Mouse (Mus musculus) layer of hippocampus, adult 11-12 months (tissue): ENCODE data around the gene Slc29a1.
A peak's percentile ranks its signal among the peaks of the same experiment; 100 is the strongest.

Experiments
- DNase-seq: peaks from one replicate; pipeline ENCODE4 v3.0.0; 2022; ENCODE audit warnings: low spot score

The Slc29a1 gene

GRCm38 (mm10) chr17:45589844-45590243 is 9.6 kb downstream of the Slc29a1 start:
- no peak for DNase-seq

- no peak for DNase-seq
Measured at GRCm38 (mm10) chr17:45589236-45589635, 10.2 kb downstream of the Slc29a1 start.

- no peak for DNase-seq
Measured at GRCm38 (mm10) chr17:45588370-45588769, 11.0 kb downstream of the Slc29a1 start.

GRCm38 (mm10) chr17:45586449-45586837 is 13.0 kb downstream of the Slc29a1 start:
- no peak for DNase-seq

GRCm38 (mm10) chr17:45585725-45586448 is 13.5 kb downstream of the Slc29a1 start:
- no peak for DNase-seq

GRCm38 (mm10) chr17:45584939-45585678 is 14.3 kb downstream of the Slc29a1 start:
- DNase-seq: peak; percentile 84

- DNase-seq: peak; percentile 74
Measured at GRCm38 (mm10) chr17:45584096-45584896, 15.1 kb downstream of the Slc29a1 start.

GRCm38 (mm10) chr17:45582715-45583355 is 16.6 kb downstream of the Slc29a1 start:
- DNase-seq: no peak

- no peak for DNase-seq
Measured at GRCm38 (mm10) chr17:45582188-45582587, 17.2 kb downstream of the Slc29a1 start.

GRCm38 (mm10) chr17:45581567-45581983 is 17.8 kb downstream of the Slc29a1 start:
- peak; percentile 74 for DNase-seq

- no peak for DNase-seq
Measured at GRCm38 (mm10) chr17:45580958-45581477, 18.4 kb downstream of the Slc29a1 start.

- DNase-seq: no peak
Measured at GRCm38 (mm10) chr17:45579554-45579953, 19.9 kb downstream of the Slc29a1 start.

GRCm38 (mm10) chr17:45578843-45579242 is 20.6 kb downstream of the Slc29a1 start:
- DNase-seq: no peak

- no peak for DNase-seq
Measured at GRCm38 (mm10) chr17:45578242-45578641, 21.2 kb downstream of the Slc29a1 start.

- no peak for DNase-seq
Measured at GRCm38 (mm10) chr17:45575123-45575897, 24.1 kb downstream of the Slc29a1 start.

- DNase-seq: peak; percentile 86
Measured at GRCm38 (mm10) chr17:45574129-45574761, 25.2 kb downstream of the Slc29a1 start.

- peak; percentile 98 for DNase-seq
Measured at GRCm38 (mm10) chr17:45573780-45574123, 25.7 kb downstream of the Slc29a1 start.

GRCm38 (mm10) chr17:45573087-45573779 is 26.2 kb downstream of the Slc29a1 start, which contains the start of gene Hsp90ab1:
Gene Hsp90ab1, minus strand, starts transcription at chr17:45573271.
- peak; percentile 99 for DNase-seq

GRCm38 (mm10) chr17:45572103-45573086 is 27.0 kb downstream of the Slc29a1 start:
- peak; percentile 74 for DNase-seq
